Mouse (Mus musculus): ENCODE data around the gene Adam23. TPM values are rescaled to one million over a fixed set of nuclear protein-coding genes. Genes with fewer than 3 reads are reported as not detected.

The Adam23 gene
- total and polyA plus RNA-seq, 3 experiments: not detected

GRCm38 (mm10) chr1:63518814-63519213, 73.1 kb downstream of the Adam23 start:
- no peaks in the 10 kb centered on the region for H3K79me2 ChIP-seq (replicated peaks; ENCODE audit: control insufficient read depth, extremely low read depth, insufficient read depth, poor library complexity, severe bottlenecking)
- no peak for DNase-seq (ENCODE audit: extremely low read depth)
- in situ Hi-C loops (cut with MboI; ENCODE audit: low pct_ligation_motif_present, low pct_unique_long_range_greater_than_20kb, low sequenced_read_pairs) (no loop called here), dilution Hi-C loops (cut with MboI; ENCODE audit: extremely low pct_ligation_motif_present, extremely low pct_unique_long_range_greater_than_20kb, low sequenced_read_pairs) (no loop called here)
- no peaks in the 10 kb centered on the region for H3K9me3 ChIP-seq (replicated peaks; ENCODE audit: low read length)
- H3K27me3 ChIP-seq (replicated peaks): no peaks in the 10 kb centered on the region
- no peak for TF ChIP-seq MXI1 (IDR thresholded peaks at IDR 0.05; ENCODE audit: low read depth, low read length)
- no peak for TF ChIP-seq NELFE (IDR thresholded peaks at IDR 0.05; ENCODE audit: low read depth, low read length)
- no peak for TF ChIP-seq PAX5 (IDR thresholded peaks at IDR 0.05; ENCODE audit: low read length)
- no peak for TF ChIP-seq E2F4 (IDR thresholded peaks at IDR 0.05; ENCODE audit: insufficient replicate concordance, low read depth, low read length)
- TF ChIP-seq RAD21 (IDR thresholded peaks at IDR 0.05; ENCODE audit: low read depth, low read length): no peak
- no peak for TF ChIP-seq RCOR1 (conservative IDR thresholded peaks at IDR 0.05; ENCODE audit: low read depth, low read length)
- no peak for TF ChIP-seq CHD1 (IDR thresholded peaks at IDR 0.05; ENCODE audit: low read depth, low read length)
- no peak for TF ChIP-seq ETS1 (conservative IDR thresholded peaks at IDR 0.05; ENCODE audit: low read depth, low read length)
- TF ChIP-seq ZKSCAN1 (IDR thresholded peaks at IDR 0.05; ENCODE audit: borderline replicate concordance, low read depth, low read length): no peak
- TF ChIP-seq POLR2AphosphoS2 (IDR thresholded peaks at IDR 0.05; ENCODE audit: low read depth, low read length): no peak
- TF ChIP-seq EP300 (IDR thresholded peaks at IDR 0.05; ENCODE audit: low read length): no peak
- TF ChIP-seq HCFC1 (IDR thresholded peaks at IDR 0.05; ENCODE audit: low read depth, low read length): no peak
- TF ChIP-seq MAZ (IDR thresholded peaks at IDR 0.05; ENCODE audit: low read depth, low read length): no peak
- no peak for TF ChIP-seq NRF1 (IDR thresholded peaks at IDR 0.05; ENCODE audit: low read depth, low read length)
- no peak for TF ChIP-seq ZMIZ1 (IDR thresholded peaks at IDR 0.05; ENCODE audit: low read depth, low read length)
- TF ChIP-seq IRF4 (IDR thresholded peaks at IDR 0.05; ENCODE audit: low read depth, low read length): no peak
- TF ChIP-seq GABPA (IDR thresholded peaks at IDR 0.05; ENCODE audit: insufficient replicate concordance, low read depth, low read length): no peak
- TF ChIP-seq CTCF (conservative IDR thresholded peaks at IDR 0.05 in 1 of 2, IDR thresholded peaks at IDR 0.05 in 1 of 2; ENCODE audit: low read depth in 2 of 2, low read length in 2 of 2): no peak
- TF ChIP-seq KAT2A (IDR thresholded peaks at IDR 0.05; ENCODE audit: insufficient replicate concordance, low read length): no peak
- no peak overlapping the region for H3K4me3 ChIP-seq (replicated peaks in 1 of 3; ENCODE audit: low read depth in 2 of 3, low read length in 2 of 3, poor library complexity in 1 of 3)
- no peak overlapping the region for H3K4me2 ChIP-seq (ENCODE audit: insufficient read depth, low read depth, poor library complexity, severe bottlenecking)
- no peak overlapping the region for H3K27ac ChIP-seq (ENCODE audit: insufficient read depth, low read depth)
- no peak overlapping the region for H3K9ac ChIP-seq (ENCODE audit: insufficient read depth, low read depth)
- no peaks in the 10 kb centered on the region for H3K36me3 ChIP-seq (replicated peaks in 1 of 2; ENCODE audit: control insufficient read depth in 1 of 2, insufficient read depth in 1 of 2, low read length in 1 of 2)
- no peaks in the 10 kb centered on the region for H3K4me1 ChIP-seq (ENCODE audit: control insufficient read depth in 1 of 2, insufficient read depth in 2 of 2)

GRCm38 (mm10) chr1:63529901-63530300, 84.2 kb downstream of the Adam23 start:
- Histone ChIP-seq H3K79me2 (replicated peaks; ENCODE audit: control insufficient read depth, extremely low read depth, insufficient read depth, poor library complexity, severe bottlenecking) (no peaks in the 10 kb centered on the region), H3K9me3 (replicated peaks; ENCODE audit: low read length) (no peaks in the 10 kb centered on the region), H3K9ac (ENCODE audit: insufficient read depth, low read depth) (no peak overlapping the region), H3K27ac (ENCODE audit: insufficient read depth, low read depth) (no peak overlapping the region), H3K4me2 (ENCODE audit: insufficient read depth, low read depth, poor library complexity, severe bottlenecking) (no peak overlapping the region), H3K27me3 (replicated peaks) (no peaks in the 10 kb centered on the region), H3K36me3 (replicated peaks in 1 of 2; ENCODE audit: control insufficient read depth in 1 of 2, insufficient read depth in 1 of 2, low read length in 1 of 2) (no peaks in the 10 kb centered on the region), H3K4me3 (replicated peaks in 1 of 3; ENCODE audit: low read depth in 2 of 3, low read length in 2 of 3, poor library complexity in 1 of 3) (no peak overlapping the region), H3K4me1 (ENCODE audit: control insufficient read depth in 1 of 2, insufficient read depth in 2 of 2) (no peaks in the 10 kb centered on the region)
- dilution Hi-C loops (cut with MboI; ENCODE audit: extremely low pct_ligation_motif_present, extremely low pct_unique_long_range_greater_than_20kb, low sequenced_read_pairs) (no loop called here), in situ Hi-C loops (cut with MboI; ENCODE audit: low pct_ligation_motif_present, low pct_unique_long_range_greater_than_20kb, low sequenced_read_pairs) (no loop called here)
- no peak for DNase-seq (ENCODE audit: extremely low read depth)
- TF ChIP-seq MYC (IDR thresholded peaks at IDR 0.05; ENCODE audit: low read depth, low read length) (no peak), MAX (IDR thresholded peaks at IDR 0.05; ENCODE audit: low read length) (no peak), USF1 (IDR thresholded peaks at IDR 0.05; ENCODE audit: low read depth, low read length) (no peak), ZKSCAN1 (IDR thresholded peaks at IDR 0.05; ENCODE audit: borderline replicate concordance, low read depth, low read length) (no peak), UBTF (IDR thresholded peaks at IDR 0.05; ENCODE audit: low read depth, low read length) (no peak), MXI1 (IDR thresholded peaks at IDR 0.05; ENCODE audit: low read depth, low read length) (no peak), TBP (conservative IDR thresholded peaks at IDR 0.05; ENCODE audit: low read depth, low read length) (no peak), JUN (IDR thresholded peaks at IDR 0.05; ENCODE audit: insufficient read depth, low read depth, low read length) (no peak), MEF2A (IDR thresholded peaks at IDR 0.05; ENCODE audit: borderline replicate concordance, low read depth, low read length) (no peak), ELF1 (IDR thresholded peaks at IDR 0.05; ENCODE audit: low read depth, low read length) (no peak), ZC3H11A (IDR thresholded peaks at IDR 0.05; ENCODE audit: low read depth, low read length) (no peak), PAX5 (IDR thresholded peaks at IDR 0.05; ENCODE audit: low read length) (no peak), RAD21 (IDR thresholded peaks at IDR 0.05; ENCODE audit: low read depth, low read length) (no peak), KAT2A (IDR thresholded peaks at IDR 0.05; ENCODE audit: insufficient replicate concordance, low read length) (no peak), SIN3A (IDR thresholded peaks at IDR 0.05; ENCODE audit: low read length) (no peak), POLR2A (IDR thresholded peaks at IDR 0.05; ENCODE audit: low read depth, low read length) (no peak), TCF12 (IDR thresholded peaks at IDR 0.05; ENCODE audit: low read depth, low read length) (no peak), E2F4 (IDR thresholded peaks at IDR 0.05; ENCODE audit: insufficient replicate concordance, low read depth, low read length) (no peak), USF2 (conservative IDR thresholded peaks at IDR 0.05; ENCODE audit: low read depth, low read length) (no peak), JUND (conservative IDR thresholded peaks at IDR 0.05; ENCODE audit: low read depth, low read length) (no peak)

Data from CH12.LX (cell line).